Mouse (Mus musculus): ENCODE measurements around the gene Mgmt.
A peak's percentile ranks its signal among the peaks of the same experiment; 100 is the strongest.

Mgmt gene

GRCm38 (mm10) chr7:137121243-137121858, 226.9 kb downstream of the Mgmt start:
- DNase-seq (ENCODE audit: low spot score) = no peak

DNA sequence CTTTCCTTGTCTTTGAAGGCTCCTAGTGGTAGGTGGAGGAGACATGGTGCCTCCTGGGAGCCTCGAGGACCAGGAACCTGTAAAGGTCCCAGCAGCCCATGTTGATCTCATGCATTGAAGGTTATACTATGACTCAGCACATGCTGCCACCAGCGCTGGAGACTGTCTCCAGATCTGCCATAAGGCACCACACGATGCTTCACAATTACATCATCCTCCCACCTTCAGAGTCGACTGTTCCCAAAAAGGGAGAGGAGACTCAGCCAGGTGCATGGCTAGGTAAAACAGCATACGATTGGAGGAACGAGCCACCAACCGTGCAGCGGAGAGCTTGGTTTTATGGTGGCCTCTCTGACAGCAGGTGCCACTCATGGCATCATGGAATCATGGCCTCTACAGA, 234.3 kb downstream of the Mgmt start:
- no peak for DNase-seq (ENCODE audit: low spot score)

DNA sequence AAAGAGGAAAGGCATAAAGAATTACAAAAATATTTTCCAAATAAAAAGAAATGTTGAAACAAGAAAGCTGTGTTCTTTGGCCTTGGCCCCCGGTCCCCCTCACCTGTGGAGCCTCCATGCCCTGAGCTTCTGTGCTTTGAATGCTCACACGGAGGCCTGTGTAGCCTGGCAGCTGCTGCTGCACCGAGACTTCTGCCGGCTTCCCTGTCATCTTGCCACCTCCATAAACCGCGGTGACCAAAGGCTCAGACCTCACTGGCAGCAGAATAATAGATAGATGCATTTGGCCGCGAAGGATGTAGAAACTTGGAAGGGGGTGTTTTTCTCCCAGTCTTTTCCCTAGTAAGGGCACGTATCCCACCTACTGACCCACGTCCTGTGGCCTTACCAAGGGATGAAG, 235.8 kb downstream of the Mgmt start:
- no peak for DNase-seq (ENCODE audit: low spot score)

- no peak for DNase-seq (ENCODE audit: low spot score)
Observed at GRCm38 (mm10) chr7:137131957-137132356, 237.5 kb downstream of the Mgmt start.

- no peak for DNase-seq (ENCODE audit: low spot score)
Observed at GRCm38 (mm10) chr7:137138101-137138500, 243.7 kb downstream of the Mgmt start.

GRCm38 (mm10) chr7:137140321-137140720, 245.9 kb downstream of the Mgmt start:
- DNase-seq (ENCODE audit: low spot score) = no peak

- peak; percentile 2 for DNase-seq (ENCODE audit: low spot score)
Observed at GRCm38 (mm10) chr7:137141386-137141785, 247.0 kb downstream of the Mgmt start.

DNA sequence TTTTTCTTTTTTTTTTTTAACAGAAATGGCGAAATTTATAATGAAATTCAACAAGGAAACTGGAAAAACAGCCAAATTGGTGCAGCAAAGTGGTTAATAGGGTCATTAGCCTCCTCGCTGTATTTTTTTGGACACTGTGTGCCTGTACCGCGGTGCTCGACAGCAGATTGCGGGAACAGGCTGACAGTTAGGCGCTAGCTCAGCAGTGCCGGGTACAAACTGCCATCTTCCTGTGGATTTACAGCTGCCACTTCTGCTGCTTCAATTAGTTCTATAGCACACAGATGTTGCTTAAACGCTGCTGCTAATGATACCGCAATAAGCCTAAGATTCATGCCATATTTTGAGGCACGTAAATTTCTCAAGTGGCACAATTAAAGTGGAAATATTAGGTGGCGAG, 252.7 kb downstream of the Mgmt start:
- DNase-seq (ENCODE audit: low spot score) = no peak

GRCm38 (mm10) chr7:137151854-137152253, 257.4 kb downstream of the Mgmt start:
- no peak for DNase-seq (ENCODE audit: low spot score)

DNA sequence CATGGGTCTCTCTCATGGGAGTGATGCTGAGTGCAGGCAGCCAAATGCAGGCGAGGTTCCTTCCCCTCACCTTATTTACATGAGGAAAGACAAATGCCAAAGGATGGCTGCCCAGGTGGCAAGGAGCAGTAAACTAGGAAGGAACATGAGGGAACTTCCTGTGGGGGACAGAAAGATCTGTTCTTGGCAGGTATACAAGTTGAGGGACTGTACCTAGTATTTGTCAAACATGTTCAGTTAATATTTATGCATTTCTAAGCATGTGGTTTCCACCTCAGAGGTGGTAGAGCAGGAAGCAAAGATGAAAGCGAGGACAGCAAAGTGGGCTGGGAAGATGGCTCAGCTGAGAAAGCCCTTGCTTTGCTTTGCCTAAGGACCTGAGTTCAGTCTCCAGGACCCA, 260.2 kb downstream of the Mgmt start:
- no peak for DNase-seq (ENCODE audit: low spot score)

- DNase-seq (ENCODE audit: low spot score) = no peak
Observed at GRCm38 (mm10) chr7:137159086-137159485, 264.7 kb downstream of the Mgmt start.

DNA sequence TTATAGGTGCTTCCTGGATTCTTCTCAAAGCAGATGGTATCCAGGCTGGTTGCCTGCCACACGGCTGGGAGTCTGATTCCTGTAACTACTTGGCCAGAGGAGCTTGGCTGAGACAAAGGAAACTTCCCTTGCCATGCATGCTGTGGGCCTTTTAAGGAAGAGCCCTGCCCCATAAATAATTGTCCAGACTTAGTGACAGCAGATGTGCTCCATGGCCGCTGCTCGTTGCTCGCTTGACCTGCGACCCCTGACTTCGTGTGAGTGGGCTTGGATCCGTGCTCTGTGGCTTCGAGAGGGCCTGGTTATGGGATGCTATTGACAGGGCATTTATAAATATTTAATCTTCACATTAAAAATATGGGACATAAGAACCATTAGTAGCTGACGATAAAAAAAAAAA, 277.9 kb downstream of the Mgmt start:
- no peak for DNase-seq (ENCODE audit: low spot score)
